Mouse (Mus musculus) gastrocnemius, adult 18-20 months (tissue): ENCODE measurements at regions not wholly inside any gene's neighbourhood (a gene's known extent, or its start where the extent isn't known, plus 50 kb on each side); places are given as distances from the start of the nearest gene placed in this dataset.

Source experiments
- DNase-seq: peaks from one replicate; pipeline ENCODE4 v3.0.0; 2021; ENCODE audit warnings: low spot score

DNA sequence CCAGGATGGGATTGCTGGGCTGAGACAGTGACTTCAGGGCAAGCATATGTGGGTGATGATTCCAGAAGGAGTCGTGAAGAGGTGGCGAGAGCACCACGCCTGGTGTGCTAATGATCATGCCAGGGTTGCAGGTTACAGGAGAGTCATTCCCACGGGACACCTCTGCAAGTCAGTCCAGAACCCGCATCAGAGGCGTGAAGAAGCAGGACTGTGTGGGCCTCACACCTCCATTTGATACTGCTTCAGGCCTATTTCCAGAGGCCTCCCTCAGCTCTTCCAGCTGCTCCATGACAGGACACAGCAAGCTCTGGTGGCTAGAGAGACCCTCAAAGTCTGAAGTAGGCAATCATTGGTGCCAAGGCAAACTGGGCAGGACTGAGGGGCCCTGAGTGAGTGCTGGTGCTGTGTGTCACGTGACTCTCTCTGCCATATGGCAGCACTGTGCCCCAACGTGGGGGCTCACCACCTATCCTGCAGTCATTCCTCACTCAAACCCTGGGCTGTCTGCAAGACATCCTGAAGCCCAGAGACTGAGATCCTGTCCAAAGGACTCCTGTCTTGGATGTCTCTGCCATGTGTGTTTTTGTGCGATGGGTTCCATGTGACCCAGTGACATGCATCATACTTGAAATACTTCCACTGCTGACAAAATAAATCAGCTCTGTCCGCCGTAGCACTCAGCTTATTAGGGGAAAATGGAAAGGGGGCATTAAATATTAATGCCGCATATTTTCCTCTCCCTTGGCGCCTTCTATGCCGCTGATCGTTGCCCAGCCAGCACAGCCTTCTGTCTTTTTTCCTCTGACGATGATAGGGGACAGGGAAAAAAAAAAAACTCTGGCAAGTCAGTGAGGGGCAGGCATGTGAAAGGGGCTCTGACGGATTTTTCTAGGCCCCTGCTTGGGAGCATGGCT lies 247.6 kb upstream of the Habp2 start:
- DNase-seq, result no peak

DNA sequence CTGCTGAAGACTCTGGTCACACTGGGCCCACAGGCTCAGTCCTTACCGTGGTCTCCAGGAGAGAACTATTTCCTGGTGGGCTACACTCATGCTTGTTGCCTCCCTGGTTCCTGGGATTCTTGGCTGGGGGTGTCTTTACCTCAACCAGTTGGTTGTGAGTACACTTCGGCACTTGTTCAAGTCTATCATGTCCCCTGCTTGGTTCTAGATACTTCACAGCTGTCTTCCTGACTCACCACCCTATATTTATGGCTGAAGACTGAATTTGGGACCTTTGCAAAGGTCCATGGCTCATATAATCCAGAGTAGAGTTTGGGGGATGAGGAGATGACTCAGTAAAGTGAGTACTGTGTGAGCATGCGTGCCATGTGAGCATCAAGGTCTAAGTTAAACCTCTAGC lies 245.0 kb upstream of the Habp2 start:
- no peak for DNase-seq

DNA sequence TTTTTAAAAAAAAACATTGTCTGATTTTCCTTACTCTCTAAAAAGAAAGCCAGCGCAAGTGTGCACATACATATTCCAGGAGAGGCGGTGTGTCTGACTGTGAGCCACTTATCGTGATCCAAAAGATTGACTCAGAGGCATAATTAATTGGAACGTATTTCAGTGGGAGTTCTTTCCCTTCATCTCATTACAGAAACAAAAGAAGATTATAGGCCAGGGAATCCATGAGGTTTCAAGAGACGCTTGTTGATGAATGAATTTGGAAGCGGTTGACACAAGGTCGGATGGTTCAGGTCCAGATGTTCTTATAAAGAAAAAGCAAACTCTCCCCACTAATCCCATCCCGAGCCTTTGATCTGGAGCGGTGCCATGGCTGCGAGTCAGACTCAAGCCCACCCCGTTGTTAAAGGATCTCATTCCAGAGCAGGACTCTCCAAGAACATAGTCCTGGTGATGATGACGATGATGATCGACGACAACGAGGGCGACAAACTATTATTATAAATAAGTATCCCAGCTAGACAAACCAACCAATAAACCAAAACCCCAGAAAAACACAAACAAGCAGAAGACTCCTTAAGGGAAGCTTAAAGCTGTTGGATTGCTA lies 240.1 kb upstream of the Habp2 start:
- DNase-seq, result no peak

DNA sequence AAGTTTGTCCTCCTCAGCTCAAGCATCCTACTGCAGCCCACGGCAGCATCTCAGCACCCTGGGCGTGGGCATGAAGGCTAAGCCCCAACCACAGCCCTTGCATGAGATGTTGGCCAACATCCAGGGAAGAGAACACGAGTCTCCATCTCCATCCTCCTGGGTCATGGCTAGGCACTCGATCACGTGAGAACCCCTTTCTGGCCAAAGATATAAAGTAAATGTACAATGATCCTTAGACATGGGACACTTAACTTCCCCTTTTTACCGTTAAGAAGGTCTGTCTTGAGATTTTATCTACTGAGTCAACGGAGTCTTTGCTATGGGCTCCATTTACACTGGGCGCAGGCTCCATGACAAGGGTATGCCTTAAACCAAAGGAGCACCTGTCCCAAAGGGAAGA lies 232.8 kb upstream of the Habp2 start:
- DNase-seq, result no peak

DNA sequence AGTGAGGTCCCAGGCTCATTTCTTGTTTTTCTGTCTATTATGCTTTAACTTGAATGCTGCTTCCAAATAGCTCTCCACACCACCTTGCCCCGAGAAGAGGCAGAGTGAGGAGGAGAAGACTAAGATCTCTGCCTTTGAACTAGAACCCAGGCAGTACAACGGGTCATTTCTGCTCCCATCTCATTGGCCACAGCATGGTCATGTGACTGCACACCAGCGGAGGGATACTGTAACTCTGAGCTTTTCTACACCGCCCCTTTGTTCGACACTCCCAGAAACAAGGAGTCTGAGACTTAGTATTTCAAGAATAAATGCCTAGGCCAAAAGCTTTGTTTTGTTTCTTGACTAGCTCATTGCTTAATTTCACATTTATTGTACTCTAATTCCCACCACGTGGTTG lies 230.5 kb upstream of the Habp2 start:
- DNase-seq, result no peak

DNA sequence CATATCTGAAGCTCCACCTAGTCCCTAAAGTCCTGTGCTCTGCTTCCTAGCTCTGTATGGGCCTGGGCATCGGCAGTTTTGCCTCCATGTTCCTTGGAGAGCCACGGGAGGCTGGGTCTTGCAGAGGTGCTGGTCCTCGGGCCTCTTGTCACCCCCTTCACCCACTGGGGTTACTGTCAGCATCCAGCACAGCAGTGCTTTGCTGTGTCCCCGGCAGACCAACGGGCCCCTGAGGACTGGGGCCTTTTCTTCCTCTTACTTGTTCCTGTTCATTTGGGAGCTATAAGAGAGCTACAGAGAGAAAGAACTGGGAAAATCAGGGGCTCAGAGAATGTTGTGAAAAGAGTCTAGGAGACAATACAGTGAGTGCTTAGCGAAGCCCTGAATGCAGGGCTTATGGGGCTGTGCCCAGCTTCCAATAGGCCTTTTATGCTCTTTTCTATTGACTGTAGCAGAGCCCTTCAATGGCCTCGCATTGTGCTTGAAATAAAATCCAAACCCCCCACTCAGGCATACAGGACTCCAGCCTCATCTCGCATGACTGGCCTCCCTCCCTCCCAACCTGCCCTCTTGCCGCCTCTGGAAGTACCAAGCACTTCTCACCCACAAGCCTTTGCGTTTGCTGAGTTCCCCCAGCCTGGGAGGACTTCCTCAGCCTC lies 224.9 kb upstream of the Habp2 start:
- no peak for DNase-seq

DNA sequence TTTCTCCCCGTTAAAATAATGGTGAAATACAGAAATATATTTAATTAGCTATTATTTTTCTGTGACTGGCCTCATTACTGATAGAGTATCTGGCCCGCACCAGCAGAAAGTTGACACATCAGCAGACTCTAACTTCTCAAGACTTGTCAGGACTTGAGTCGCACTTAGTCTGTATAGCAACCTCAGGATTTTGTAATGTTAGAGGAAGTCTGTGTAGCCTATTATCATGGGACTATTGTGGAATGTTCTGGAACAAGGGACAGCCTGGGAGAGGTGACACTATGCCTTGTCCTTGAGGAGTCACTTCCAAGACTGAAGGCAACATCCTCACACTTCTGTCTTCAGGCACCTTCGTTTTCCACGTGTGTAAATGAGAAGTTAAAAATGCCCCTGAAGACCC lies 223.8 kb upstream of the Habp2 start:
- no peak for DNase-seq

DNA sequence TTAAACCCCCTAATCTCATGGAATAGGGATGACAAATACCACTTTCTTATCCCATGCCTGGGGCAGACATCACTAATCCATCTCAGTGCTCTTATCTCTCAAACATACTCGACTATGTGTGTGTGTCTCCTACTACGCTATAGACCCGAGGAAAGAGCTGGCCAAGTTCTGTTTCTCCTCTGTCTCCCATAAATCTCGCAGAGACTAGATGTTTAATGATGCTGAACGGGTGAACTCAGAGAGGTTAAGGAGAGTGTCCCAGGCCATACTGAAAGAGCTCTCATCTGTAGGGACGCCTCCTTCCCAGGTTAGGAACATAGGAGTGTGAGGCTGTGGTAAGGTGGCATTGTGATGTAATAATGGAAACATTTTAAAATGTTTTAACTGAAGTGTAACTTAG lies 221.2 kb upstream of the Habp2 start:
- no peak for DNase-seq

DNA sequence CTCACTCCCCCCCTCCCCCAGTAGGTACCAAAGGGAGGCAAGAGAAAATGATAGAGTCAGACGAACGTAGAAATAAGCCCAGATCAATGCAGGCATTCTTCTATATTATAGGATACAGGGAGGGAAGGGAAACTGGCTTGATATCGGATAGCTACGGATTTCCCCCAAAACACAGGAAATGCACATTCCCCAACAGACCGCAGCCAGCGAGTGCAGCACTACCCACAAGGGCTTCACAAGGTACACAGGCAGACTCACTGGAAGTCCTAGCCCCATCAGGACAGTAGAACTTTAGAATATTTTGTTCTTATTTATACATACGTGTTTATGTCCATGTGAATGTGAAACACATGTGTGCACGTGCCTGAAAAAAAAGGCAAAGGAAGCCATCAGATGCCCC lies 218.8 kb upstream of the Habp2 start:
- no peak for DNase-seq

DNA sequence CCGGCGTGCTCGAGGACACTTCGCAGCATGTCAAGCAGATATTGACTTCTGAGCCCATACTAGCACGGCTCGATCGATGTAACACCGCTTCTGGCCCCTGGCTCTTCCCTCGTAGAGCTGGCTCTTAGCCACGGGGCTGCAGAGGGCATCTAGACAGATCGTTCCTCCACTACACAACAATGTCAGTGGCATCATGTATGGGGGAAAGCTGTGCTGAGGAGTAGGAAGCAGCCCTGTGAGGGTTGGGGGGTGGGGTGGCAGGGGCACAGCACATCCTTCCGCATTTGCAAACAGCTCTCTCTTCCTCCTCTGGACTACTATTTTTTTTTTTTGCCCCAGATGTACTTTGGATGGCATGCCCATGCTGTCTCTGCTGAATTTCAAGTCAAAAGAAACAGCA lies 218.1 kb upstream of the Habp2 start:
- no peak for DNase-seq

DNA sequence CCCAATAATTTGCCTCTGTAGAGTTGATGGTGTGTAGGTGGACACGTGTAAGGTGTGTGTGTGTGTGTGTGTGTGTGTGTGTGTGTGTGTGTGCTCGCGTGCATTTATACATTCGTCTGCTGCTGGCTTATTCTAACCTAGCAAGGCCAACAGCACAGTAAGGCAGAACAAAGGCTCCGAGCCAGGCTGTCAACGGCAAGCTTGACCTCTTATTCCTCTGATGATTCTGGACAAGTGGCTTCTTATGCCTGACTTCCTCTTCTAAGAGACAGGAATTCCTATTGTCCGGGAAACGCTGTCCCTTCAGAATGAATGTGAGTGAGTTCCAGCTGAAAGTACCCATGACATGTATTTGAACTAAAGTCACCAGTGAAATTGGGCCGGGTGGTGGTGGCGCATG lies 217.7 kb upstream of the Habp2 start:
- DNase-seq, result no peak

DNA sequence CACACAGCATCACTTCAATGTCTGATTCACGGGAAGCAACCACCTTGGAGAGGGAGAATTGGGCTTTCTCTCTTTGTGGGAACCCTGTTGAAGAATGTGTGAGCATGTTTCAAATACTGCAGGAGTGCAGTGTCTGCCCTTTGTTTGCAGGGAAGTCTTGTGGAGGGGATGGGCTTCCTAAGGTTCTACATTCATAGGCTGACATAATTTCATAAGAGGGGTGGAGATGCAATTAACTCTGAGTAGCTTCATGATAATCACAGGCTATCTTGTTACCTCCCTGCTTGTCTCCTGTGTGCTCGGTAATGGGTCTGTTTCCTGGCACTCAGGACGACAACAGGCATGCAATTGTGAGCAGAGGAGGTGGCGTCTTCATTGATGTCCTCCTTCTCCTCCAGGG lies 215.6 kb upstream of the Habp2 start:
- DNase-seq, result no peak

DNA sequence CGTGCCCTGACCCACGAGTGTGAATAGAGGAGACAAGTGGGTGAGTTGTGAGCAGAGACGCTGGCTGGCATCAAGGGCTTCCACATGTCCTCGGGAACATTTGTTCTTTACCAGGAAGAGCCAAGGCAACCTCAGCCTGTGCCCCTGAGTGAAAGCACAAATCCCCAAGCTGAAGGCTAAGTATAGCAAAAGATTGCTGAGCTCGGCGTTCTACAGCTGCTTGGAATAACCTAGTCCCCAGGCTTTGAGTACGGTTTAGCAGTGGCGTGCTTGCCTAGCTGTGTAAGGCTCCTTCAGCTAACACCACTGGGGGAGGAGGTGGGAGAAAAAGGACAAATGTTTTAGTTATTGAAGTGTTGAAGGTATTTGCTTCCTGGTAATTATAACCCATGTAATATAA lies 210.8 kb upstream of the Habp2 start:
- DNase-seq, result peak; percentile 21

DNA sequence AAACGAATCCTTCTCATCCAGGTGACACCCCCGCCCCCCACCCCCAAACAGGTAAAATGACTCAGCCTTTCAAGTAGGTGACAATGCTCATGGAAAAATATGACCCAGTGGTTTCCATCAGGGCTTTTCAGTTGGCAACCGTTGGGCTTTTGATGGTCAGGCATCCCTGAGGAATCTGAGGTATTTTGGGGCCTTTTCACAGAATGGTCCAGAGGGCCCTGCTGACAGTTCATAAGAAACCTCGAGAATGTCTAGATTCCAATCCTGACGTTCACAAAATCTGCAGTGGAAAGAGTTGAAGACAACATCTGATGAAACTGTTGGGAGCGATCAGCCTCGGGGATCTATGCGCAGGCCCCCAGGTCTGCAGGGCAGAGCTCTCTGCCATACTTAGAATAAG lies 209.4 kb upstream of the Habp2 start:
- no peak for DNase-seq

DNA sequence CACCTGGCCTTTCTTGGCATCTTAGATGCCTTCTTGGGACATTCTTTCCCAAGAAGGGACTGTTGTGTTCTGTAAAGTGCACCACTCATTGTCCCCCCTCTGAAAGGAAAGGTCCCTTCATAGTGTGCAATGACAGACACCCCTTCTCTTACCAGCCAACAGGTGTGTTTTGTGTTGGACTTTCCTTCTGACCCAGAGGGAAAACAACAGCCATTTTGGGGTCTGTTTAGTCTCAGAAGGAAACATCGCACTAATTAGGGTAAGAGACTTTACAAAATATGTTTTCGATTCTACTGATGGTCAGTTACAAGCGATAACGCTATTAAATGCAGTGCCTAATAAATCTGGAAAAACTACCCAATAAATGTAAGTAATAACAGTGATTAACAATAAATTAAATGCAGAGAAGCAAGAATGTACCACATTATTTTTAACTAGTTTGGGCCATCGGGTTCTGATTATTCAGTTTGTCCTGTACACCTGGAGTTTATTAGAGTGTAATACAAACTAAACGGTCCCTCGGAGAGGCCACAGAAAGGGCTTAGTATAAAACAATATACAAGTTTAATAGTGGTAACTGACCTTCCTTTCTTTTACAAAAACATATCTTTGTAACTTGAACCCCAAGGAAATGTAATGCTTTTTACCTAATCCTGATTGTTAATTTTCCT lies 200.4 kb upstream of the Habp2 start:
- no peak for DNase-seq

DNA sequence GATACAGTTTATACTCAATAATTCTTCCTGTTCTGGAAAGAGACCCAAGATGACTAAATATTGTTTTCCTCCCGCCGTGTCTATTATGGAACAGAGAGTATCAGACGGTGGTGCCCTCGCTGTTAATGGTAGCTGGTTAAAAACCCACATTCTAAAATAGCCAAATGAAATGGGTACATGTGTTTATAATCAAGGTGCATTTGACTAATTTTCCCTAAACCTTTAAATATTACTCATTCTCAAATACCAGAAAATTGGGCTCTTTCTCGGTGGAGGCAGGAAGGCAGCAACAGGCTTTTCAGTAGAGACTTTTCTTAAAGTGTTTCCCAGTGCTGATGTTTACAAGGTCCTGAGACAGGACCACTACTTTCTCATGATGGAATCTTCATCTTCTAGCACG lies 199.8 kb upstream of the Habp2 start:
- no peak for DNase-seq

DNA sequence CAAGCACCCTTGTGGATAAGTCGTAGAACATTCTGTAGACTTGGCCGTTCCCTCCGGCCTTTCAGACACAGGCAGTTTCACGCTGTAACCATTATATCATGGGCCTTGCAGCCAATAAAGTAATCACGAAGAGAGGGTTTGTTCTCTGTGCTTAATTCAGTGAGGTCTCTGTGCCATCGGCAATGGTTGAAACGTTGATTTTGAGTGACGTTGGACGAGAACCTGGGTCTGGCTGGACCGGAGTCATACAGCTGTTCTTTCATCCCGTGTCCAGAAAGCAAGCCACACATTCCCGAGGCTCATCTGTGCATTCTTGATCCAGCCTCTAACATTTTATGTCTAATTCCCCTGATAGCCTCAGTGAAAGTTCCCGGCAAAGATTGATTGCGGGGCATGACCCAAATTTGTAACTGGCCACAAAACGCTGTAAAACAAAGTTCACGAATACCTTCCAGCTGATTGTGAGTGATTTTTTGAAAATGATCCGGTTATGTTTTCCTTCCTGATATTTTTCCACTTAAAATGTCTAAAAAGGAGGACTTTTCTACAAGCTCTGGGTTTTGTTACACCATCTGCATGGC lies 197.1 kb upstream of the Habp2 start:
- peak; percentile 39 for DNase-seq

DNA sequence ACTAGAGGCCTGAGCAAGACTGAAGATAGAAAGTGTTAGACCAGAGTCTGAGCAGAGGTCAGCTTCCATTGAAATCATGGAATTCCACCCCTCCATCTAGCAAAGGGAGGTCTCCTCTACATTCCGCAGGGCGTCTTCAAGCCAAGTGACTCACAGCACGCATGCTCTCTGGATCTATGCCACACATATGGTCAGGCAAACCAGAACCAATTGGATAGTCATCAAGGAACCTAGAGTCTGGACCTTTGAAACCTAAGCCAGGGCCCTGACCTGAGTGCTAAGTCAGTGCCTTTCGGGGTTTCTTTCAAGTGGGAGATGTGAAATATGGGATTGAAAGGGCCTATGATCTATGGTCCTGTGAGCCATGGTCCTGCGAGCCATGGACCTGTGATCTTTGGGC lies 195.4 kb upstream of the Habp2 start:
- no peak for DNase-seq

DNA sequence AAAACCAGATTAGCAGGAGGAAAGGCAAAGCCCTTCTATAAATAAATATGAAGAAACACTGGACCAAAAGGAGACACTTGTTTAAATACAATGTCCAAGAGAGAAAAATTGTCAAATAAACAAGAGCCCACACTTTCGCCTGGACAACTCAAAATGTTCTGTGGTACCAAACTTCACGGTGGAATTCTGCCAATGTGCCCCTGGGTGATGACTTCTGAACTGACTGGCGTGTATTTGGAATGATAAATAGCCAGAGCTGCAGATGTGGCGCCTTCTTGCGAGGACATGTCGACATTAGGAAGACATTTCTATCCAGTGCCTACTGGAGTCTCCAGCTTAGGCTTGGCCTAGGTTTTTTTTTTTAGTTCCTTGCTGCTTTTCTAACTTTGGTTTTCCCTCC lies 191.1 kb upstream of the Habp2 start:
- DNase-seq, result no peak

DNA sequence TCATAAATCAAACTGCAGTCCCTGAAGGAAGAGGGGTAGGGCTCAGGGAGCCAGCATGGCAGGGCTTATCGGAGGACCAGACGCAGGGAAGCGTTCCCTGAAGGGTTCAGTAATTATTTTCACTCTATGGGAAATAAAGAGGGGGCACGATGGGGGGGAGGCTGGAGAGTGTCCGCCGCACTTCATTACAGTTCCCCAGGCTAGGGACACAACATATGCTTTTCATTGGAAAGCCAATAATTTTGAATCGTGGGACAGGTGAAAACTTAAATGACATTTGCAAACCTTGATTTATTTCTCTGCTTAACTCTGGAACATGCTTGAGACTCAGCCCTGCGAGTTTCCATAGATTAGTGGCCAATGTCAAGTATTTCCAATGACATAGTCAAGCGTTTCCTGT lies 187.2 kb upstream of the Habp2 start:
- no peak for DNase-seq

DNA sequence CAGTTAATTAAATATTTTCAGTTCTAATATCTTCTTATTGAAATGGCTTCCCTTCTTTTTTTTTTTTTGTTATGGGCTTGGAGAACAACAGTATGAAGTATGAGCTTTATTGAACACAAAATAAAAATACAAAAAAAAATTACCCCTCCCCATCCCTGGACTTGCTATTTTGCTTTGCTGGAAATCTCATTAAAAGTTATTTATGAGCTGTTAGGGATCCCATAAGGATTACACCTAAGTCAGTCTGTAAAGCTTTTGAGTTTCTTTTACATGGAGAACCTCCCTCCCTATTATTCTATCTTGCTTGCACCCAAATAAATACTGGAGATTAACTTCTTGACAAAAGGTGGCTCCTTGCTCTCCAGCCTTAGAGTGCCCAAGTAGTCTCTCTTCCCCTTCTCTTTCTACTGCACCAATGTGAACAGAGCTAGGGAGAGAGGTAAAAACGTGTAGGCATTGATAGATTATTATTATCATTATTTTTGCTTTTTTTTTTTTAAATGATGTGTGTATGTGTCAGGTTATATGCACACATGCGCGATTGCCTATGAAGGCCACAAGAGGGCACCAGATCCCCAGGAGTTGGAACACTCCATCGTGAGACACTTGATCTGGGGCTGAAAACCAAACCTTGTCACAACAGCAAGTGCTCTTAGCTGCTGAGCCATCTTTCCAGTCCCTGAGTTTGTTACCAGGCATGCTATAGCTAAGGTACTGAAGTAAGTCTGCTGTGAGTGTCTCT lies 186.6 kb upstream of the Habp2 start:
- DNase-seq, result no peak
